In the genomic region with DNA sequence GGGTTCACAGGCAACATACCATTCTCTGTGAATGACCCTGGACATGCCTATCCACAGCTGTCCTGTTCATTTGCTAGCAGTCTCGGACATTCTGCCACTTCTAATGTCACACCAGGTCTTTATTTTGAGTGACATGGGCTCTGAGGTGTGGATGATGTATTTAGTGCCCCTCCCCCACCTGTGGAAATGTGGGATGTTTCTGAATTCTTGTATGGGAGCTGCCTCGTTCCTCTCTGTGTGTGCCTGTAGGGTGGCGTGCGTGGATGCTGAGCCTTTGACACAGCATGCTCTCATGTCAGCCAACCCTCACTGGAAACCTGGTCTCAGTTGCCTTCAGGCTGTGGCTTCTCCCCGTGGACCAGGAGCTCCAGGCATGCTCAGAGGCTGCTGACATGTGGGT, we compare ENCODE assay signal across 21 mouse cellular contexts.
DNase-seq lines count a peak whose midpoint lies in the region; ATAC-seq lines count a peak whose summit lies in the region.
"Had no signal": no experiment of that assay in that cellular context is flagged by ENCODE, and none has a peak within 500 bp of the region (broad histone marks: within the 10 kb centered on the region; RNA-seq: fewer than 3 reads in every experiment).

No protein-coding gene starts in this region.

- no peak for ATAC-seq in hindbrain, embryonic 11.5 days (ENCODE audit: low FRiP score)
- no peak for ATAC-seq in hindbrain, embryonic 16.5 days
- ATAC-seq in midbrain, embryonic 13.5 days, result no peak
- ATAC-seq in midbrain, embryonic 14.5 days (ENCODE audit: low FRiP score, low TSS enrichment), result no peak
- ATAC-seq in hindbrain, embryonic 14.5 days (ENCODE audit: low FRiP score), result no peak
- ATAC-seq: activated CD4-positive, CD25-positive, alpha-beta regulatory T cell, adult 4 months; liver, postnatal 0 days; lung, postnatal 0 days had no signal

- WGBS in hindbrain, embryonic 11.5 days, result 40% methylated on average over 5 of the region's 5 CpGs
- 41% methylated on average over 5 of the region's 5 CpGs for WGBS in hindbrain, embryonic 16.5 days
- 27% methylated on average over 5 of the region's 5 CpGs for WGBS in midbrain, embryonic 13.5 days
- 23% methylated on average over 5 of the region's 5 CpGs for WGBS in midbrain, embryonic 14.5 days
- 36% methylated on average over 5 of the region's 5 CpGs for WGBS in hindbrain, embryonic 14.5 days

- no peaks in the 10 kb centered on the region for H3K27me3 ChIP-seq in hindbrain, embryonic 11.5 days (ENCODE audit: control insufficient read depth, insufficient read depth, low read length)
- H3K27me3 ChIP-seq in hindbrain, embryonic 16.5 days (replicated peaks; ENCODE audit: control insufficient read depth, insufficient read depth, low read length), result no peaks in the 10 kb centered on the region
- peaks cover 12% of the 10 kb centered on the region; the same call in 1 of the 2 replicates for H3K27me3 ChIP-seq in midbrain, embryonic 13.5 days
- H3K27me3 ChIP-seq in midbrain, embryonic 14.5 days (ENCODE audit: control insufficient read depth, insufficient read depth, low read length), result no peaks in the 10 kb centered on the region
- H3K27me3 ChIP-seq in hindbrain, embryonic 14.5 days (ENCODE audit: control insufficient read depth, insufficient read depth, low read length), result no peaks in the 10 kb centered on the region

- peaks cover 33% of the 10 kb centered on the region for H3K4me1 ChIP-seq in hindbrain, embryonic 11.5 days (replicated peaks; ENCODE audit: control insufficient read depth, insufficient read depth, low read length)
- peaks cover 22% of the 10 kb centered on the region for H3K4me1 ChIP-seq in hindbrain, embryonic 16.5 days (ENCODE audit: control insufficient read depth, insufficient read depth, low read depth, low read length)
- H3K4me1 ChIP-seq in midbrain, embryonic 13.5 days (replicated peaks), result peaks cover 66% of the 10 kb centered on the region
- peaks cover 55% of the 10 kb centered on the region for H3K4me1 ChIP-seq in midbrain, embryonic 14.5 days (ENCODE audit: control insufficient read depth, insufficient read depth, low read length)
- H3K4me1 ChIP-seq in hindbrain, embryonic 14.5 days (replicated peaks; ENCODE audit: control insufficient read depth, insufficient read depth, low read length), result peaks cover 26% of the 10 kb centered on the region

- H3K27ac ChIP-seq in hindbrain, embryonic 11.5 days (ENCODE audit: low read depth, low read length), result peak overlapping the region; percentile 79
- H3K27ac ChIP-seq in hindbrain, embryonic 16.5 days (ENCODE audit: low read depth, low read length), result no peak overlapping the region
- H3K27ac ChIP-seq in midbrain, embryonic 13.5 days, result peak overlapping the region; percentile 89
- no peak overlapping the region for H3K27ac ChIP-seq in midbrain, embryonic 14.5 days (replicated peaks; ENCODE audit: low read depth, low read length)
- H3K27ac ChIP-seq in hindbrain, embryonic 14.5 days, result peak overlapping the region; percentile 39; the same call in 1 of the 2 replicates
- H3K27ac ChIP-seq: limb, embryonic 12.5 days; macrophage had no signal

- no peak overlapping the region for H3K4me2 ChIP-seq in hindbrain, embryonic 11.5 days (replicated peaks; ENCODE audit: low read depth, low read length)
- H3K4me2 ChIP-seq in hindbrain, embryonic 16.5 days (ENCODE audit: low read length), result no peak overlapping the region
- no peak overlapping the region for H3K4me2 ChIP-seq in midbrain, embryonic 13.5 days (replicated peaks)
- no peak overlapping the region for H3K4me2 ChIP-seq in midbrain, embryonic 14.5 days (ENCODE audit: low read length)
- H3K4me2 ChIP-seq in hindbrain, embryonic 14.5 days (replicated peaks), result no peak overlapping the region
- H3K4me2 ChIP-seq: limb, embryonic 12.5 days; liver, embryonic 11.5 days had no signal

- no peak overlapping the region for H3K9ac ChIP-seq in hindbrain, embryonic 11.5 days (ENCODE audit: low read depth, low read length)
- no peak overlapping the region for H3K9ac ChIP-seq in hindbrain, embryonic 16.5 days (ENCODE audit: low read depth, low read length)
- H3K9ac ChIP-seq in midbrain, embryonic 13.5 days (replicated peaks), result no peak overlapping the region
- no peak overlapping the region for H3K9ac ChIP-seq in midbrain, embryonic 14.5 days (replicated peaks; ENCODE audit: low read length)
- H3K9ac ChIP-seq in hindbrain, embryonic 14.5 days, result no peak overlapping the region
- H3K9ac ChIP-seq: limb, embryonic 12.5 days; liver, postnatal 0 days had no signal

- H3K9me3 ChIP-seq in hindbrain, embryonic 11.5 days (ENCODE audit: control insufficient read depth, low read length), result no peaks in the 10 kb centered on the region
- no peaks in the 10 kb centered on the region for H3K9me3 ChIP-seq in hindbrain, embryonic 16.5 days (ENCODE audit: control insufficient read depth, low read length)
- H3K9me3 ChIP-seq in midbrain, embryonic 13.5 days, result no peaks in the 10 kb centered on the region
- no peaks in the 10 kb centered on the region for H3K9me3 ChIP-seq in midbrain, embryonic 14.5 days (ENCODE audit: control insufficient read depth, low read length)
- no peaks in the 10 kb centered on the region for H3K9me3 ChIP-seq in hindbrain, embryonic 14.5 days (ENCODE audit: control insufficient read depth, low read length)
- H3K9me3 ChIP-seq: limb, embryonic 12.5 days had no signal

- no peak for DNase-seq in hindbrain, embryonic 11.5 days (ENCODE audit: low spot score)
- no peak for DNase-seq in midbrain, embryonic 14.5 days
- DNase-seq in hindbrain, embryonic 14.5 days (ENCODE audit: low spot score), result no peak
- peak; percentile 33 for DNase-seq in retina, postnatal 1 day
- DNase-seq in left cerebral cortex, postnatal 14 days (ENCODE audit: low spot score in 2 of 2), result no peak
- DNase-seq: adrenal gland, adult 8-10 months; cerebellum, adult 11-12 months; cerebellum, postnatal 10 days; heart, postnatal 4 days; kidney, adult 9 months; kidney, postnatal 14 days; layer of hippocampus, postnatal 36 days; liver, postnatal 0 days; thymus, adult 2 months had no signal

- intact Hi-C loops in left cerebral cortex, postnatal 14 days (cut with DNase I), result loop anchor here (5.0 kb wide), 1 partner anchor 43 kb away; no protein-coding TSS in a partner anchor

- no peak overlapping the region for H3K4me3 ChIP-seq in hindbrain, embryonic 11.5 days (ENCODE audit: low read depth, low read length)
- H3K4me3 ChIP-seq in hindbrain, embryonic 16.5 days (ENCODE audit: low read length), result no peak overlapping the region
- no peak overlapping the region for H3K4me3 ChIP-seq in midbrain, embryonic 13.5 days (replicated peaks)
- H3K4me3 ChIP-seq in midbrain, embryonic 14.5 days (replicated peaks; ENCODE audit: low read depth, low read length), result no peak overlapping the region
- H3K4me3 ChIP-seq in hindbrain, embryonic 14.5 days (replicated peaks; ENCODE audit: low read length), result no peak overlapping the region
- H3K4me3 ChIP-seq: limb, embryonic 12.5 days had no signal

- H3K36me3 ChIP-seq in hindbrain, embryonic 11.5 days (ENCODE audit: control insufficient read depth, insufficient read depth, low read length), result no peaks in the 10 kb centered on the region
- H3K36me3 ChIP-seq in hindbrain, embryonic 16.5 days (ENCODE audit: control insufficient read depth, insufficient read depth, low read length), result no peaks in the 10 kb centered on the region
- H3K36me3 ChIP-seq in midbrain, embryonic 13.5 days, result no peaks in the 10 kb centered on the region
- H3K36me3 ChIP-seq in midbrain, embryonic 14.5 days (ENCODE audit: control insufficient read depth, insufficient read depth, low read length), result no peaks in the 10 kb centered on the region
- H3K36me3 ChIP-seq in hindbrain, embryonic 14.5 days (replicated peaks; ENCODE audit: control insufficient read depth, insufficient read depth), result no peaks in the 10 kb centered on the region
- H3K36me3 ChIP-seq: limb, embryonic 12.5 days had no signal

Comparison
In these comparisons a context has a peak if more than half of its experiments do, and no peak if none do; other contexts are left out.
1. H3K27ac ChIP-seq: peak in hindbrain, embryonic 11.5 days (single experiment), midbrain, embryonic 13.5 days (single experiment) and hindbrain, embryonic 14.5 days (single experiment); none in hindbrain, embryonic 16.5 days (single experiment) and midbrain, embryonic 14.5 days (single experiment).